Mouse (Mus musculus): ENCODE results near the gene Palm2. TPM values are rescaled to one million over a fixed set of nuclear protein-coding genes. Genes with fewer than 3 reads are reported as not detected.

The Palm2 gene
- polyA plus RNA-seq, 1 experiment from 2014 or later: 5.8 TPM

- no peaks in the 10 kb centered on the region for H3K27me3 ChIP-seq
- H3K4me1 ChIP-seq: no peaks in the 10 kb centered on the region
- H3K4me3 ChIP-seq: no peak overlapping the region
- no peak for ATAC-seq (replicated peaks)
- H3K36me3 ChIP-seq: no peaks in the 10 kb centered on the region
- H3K9me3 ChIP-seq: no peaks in the 10 kb centered on the region
- H3K9ac ChIP-seq (replicated peaks): no peak overlapping the region
- H3K4me2 ChIP-seq (replicated peaks): no peak overlapping the region
- WGBS: 91% methylated on average over 2 of the region's 2 CpGs
- no peak overlapping the region for H3K27ac ChIP-seq (replicated peaks)
Measured at GRCm38 (mm10) chr4:57682341-57682740, 248.3 kb downstream of the Palm2 start.

DNA sequence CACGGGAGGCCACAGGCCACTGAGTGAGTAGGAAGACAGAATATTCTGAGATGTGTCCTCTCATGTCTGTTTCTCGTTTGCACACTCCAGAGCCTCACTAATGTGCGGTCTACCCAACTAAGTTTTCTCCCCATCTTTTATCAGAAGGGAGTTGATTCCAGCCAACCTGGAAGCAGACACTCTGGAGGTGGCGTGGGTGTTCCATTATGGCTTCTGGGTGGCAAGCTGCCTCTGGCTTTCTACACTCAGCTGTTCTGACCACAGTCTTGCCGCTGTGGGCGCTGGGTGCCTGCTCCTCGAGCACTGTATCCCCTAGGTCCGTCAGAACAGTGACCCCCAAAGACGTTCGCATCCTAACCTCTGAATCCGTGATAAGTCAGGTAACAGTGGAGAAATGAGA is 248.9 kb downstream of the Palm2 start:
- Histone ChIP-seq H3K9ac (replicated peaks) (no peak overlapping the region), H3K36me3 (no peaks in the 10 kb centered on the region), H3K4me3 (no peak overlapping the region), H3K27ac (replicated peaks) (no peak overlapping the region), H3K9me3 (no peaks in the 10 kb centered on the region), H3K27me3 (no peaks in the 10 kb centered on the region), H3K4me2 (replicated peaks) (no peak overlapping the region), H3K4me1 (no peaks in the 10 kb centered on the region)
- WGBS: 92% methylated on average over 11 of the region's 11 CpGs
- ATAC-seq (replicated peaks): no peak

- no peak for ATAC-seq (replicated peaks)
- no peaks in the 10 kb centered on the region for H3K4me1 ChIP-seq
- 88% methylated on average over 12 of the region's 12 CpGs for WGBS
- no peak overlapping the region for H3K27ac ChIP-seq (replicated peaks)
- no peak overlapping the region for H3K4me2 ChIP-seq (replicated peaks)
- no peak overlapping the region for H3K4me3 ChIP-seq
- no peaks in the 10 kb centered on the region for H3K9me3 ChIP-seq
- no peaks in the 10 kb centered on the region for H3K36me3 ChIP-seq
- no peaks in the 10 kb centered on the region for H3K27me3 ChIP-seq
- H3K9ac ChIP-seq (replicated peaks): no peak overlapping the region
Measured at GRCm38 (mm10) chr4:57684676-57685215, 250.7 kb downstream of the Palm2 start.

DNA sequence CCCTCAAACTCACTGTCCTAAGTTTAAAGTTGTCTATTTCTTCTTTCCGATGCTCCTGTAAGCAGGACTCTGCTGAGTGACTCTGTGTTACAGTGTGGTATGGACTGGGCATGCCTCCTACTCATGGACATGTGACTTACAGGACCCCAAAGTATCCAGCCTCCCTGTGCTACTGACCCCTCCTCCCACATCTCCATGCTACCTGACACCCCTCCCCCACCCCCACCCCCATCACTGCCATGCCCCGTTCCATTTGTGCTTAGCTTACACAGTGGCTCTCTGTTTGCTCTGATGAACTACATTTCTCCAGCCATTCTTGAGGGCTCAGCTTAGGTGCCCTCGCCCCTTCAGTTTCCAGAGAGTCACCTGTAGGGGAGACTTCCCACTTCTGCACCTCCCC is 252.7 kb downstream of the Palm2 start:
- WGBS: 73% methylated on average over 3 of the region's 3 CpGs
- no peaks in the 10 kb centered on the region for H3K27me3 ChIP-seq

GRCm38 (mm10) chr4:57687583-57687982 is 253.5 kb downstream of the Palm2 start:
- ATAC-seq (replicated peaks): no peak
- Histone ChIP-seq H3K4me1 (no peaks in the 10 kb centered on the region), H3K27me3 (no peaks in the 10 kb centered on the region), H3K36me3 (no peaks in the 10 kb centered on the region), H3K4me2 (replicated peaks) (no peak overlapping the region), H3K9ac (replicated peaks) (no peak overlapping the region), H3K4me3 (no peak overlapping the region), H3K27ac (replicated peaks) (no peak overlapping the region), H3K9me3 (no peaks in the 10 kb centered on the region)
- WGBS: 85% methylated on average over 3 of the region's 3 CpGs

More for the DNA sequence above, 252.7 kb downstream of the Palm2 start:
- no peak for ATAC-seq (replicated peaks)
- Histone ChIP-seq H3K9me3 (no peaks in the 10 kb centered on the region), H3K4me1 (no peaks in the 10 kb centered on the region), H3K36me3 (no peaks in the 10 kb centered on the region), H3K27ac (replicated peaks) (no peak overlapping the region), H3K9ac (replicated peaks) (no peak overlapping the region), H3K4me3 (no peak overlapping the region), H3K4me2 (replicated peaks) (no peak overlapping the region)

- H3K4me2 ChIP-seq (replicated peaks): no peak overlapping the region
- H3K9ac ChIP-seq (replicated peaks): no peak overlapping the region
- no peak overlapping the region for H3K27ac ChIP-seq (replicated peaks)
- WGBS: 69% methylated on average over 9 of the region's 9 CpGs
- no peaks in the 10 kb centered on the region for H3K27me3 ChIP-seq
- no peaks in the 10 kb centered on the region for H3K9me3 ChIP-seq
- no peaks in the 10 kb centered on the region for H3K4me1 ChIP-seq
- H3K4me3 ChIP-seq: no peak overlapping the region
- ATAC-seq (replicated peaks): no peak
- H3K36me3 ChIP-seq: no peaks in the 10 kb centered on the region
Measured at GRCm38 (mm10) chr4:57688131-57688530, 254.1 kb downstream of the Palm2 start.

- Histone ChIP-seq H3K4me2 (replicated peaks) (no peak overlapping the region), H3K9ac (replicated peaks) (no peak overlapping the region), H3K9me3 (no peaks in the 10 kb centered on the region), H3K4me1 (no peaks in the 10 kb centered on the region), H3K27ac (replicated peaks) (no peak overlapping the region), H3K4me3 (no peak overlapping the region), H3K36me3 (no peaks in the 10 kb centered on the region), H3K27me3 (no peaks in the 10 kb centered on the region)
- 85% methylated on average over 6 of the region's 6 CpGs for WGBS
- ATAC-seq (replicated peaks): no peak
Measured at GRCm38 (mm10) chr4:57690001-57690400, 256.0 kb downstream of the Palm2 start.

- ATAC-seq (replicated peaks): no peak
- Histone ChIP-seq H3K36me3 (no peaks in the 10 kb centered on the region), H3K27me3 (no peaks in the 10 kb centered on the region), H3K9me3 (no peaks in the 10 kb centered on the region), H3K4me3 (no peak overlapping the region), H3K9ac (replicated peaks) (no peak overlapping the region), H3K27ac (replicated peaks) (no peak overlapping the region), H3K4me1 (no peaks in the 10 kb centered on the region), H3K4me2 (replicated peaks) (no peak overlapping the region)
- 58% methylated on average over 1 of the region's 1 CpGs for WGBS
Measured at GRCm38 (mm10) chr4:57690805-57691204, 256.8 kb downstream of the Palm2 start.

DNA sequence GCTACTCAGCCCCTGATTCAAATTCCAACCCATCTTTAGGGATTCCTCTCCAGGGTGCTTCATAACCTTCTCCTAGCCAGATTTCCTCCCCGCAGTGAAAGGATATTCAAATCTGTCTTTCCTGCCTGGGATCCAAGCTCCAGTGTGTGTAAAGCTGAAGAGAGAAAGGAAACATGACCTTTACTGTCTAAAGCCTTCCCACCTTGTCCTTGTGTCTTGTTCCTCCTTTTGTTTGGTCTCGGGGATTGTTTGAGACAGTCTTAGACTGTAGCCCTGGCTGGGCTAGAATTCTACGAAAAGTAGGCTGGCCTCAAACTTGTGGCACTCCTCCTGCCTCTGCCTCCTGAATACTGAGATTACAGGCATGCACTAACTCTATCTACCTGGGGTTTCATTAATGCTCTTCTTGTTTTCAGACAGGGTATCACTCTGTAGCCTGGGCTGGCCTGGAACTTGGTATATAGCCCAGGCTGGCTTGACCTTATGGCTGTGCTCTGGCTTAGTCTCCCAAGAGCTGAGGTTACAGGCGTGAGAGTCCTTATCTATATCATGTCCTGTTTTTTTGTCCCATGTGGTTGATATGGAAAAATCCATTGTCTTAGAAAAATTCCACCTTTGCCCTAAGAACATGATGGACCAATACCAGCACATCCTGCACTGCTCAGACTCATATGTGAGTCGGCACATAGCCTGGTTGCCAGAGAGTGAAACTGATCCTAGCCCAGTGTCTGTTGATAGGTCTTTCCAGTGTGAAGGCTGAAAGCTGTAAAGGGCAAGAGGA is 260.5 kb downstream of the Palm2 start:
- no peaks in the 10 kb centered on the region for H3K9me3 ChIP-seq
- no peak overlapping the region for H3K9ac ChIP-seq (replicated peaks)
- H3K27ac ChIP-seq (replicated peaks): no peak overlapping the region
- ATAC-seq (replicated peaks): no peak
- no peak overlapping the region for H3K4me2 ChIP-seq (replicated peaks)
- no peak overlapping the region for H3K4me3 ChIP-seq
- WGBS: 87% methylated on average over 5 of the region's 5 CpGs
- H3K4me1 ChIP-seq: no peaks in the 10 kb centered on the region
- no peaks in the 10 kb centered on the region for H3K27me3 ChIP-seq
- no peaks in the 10 kb centered on the region for H3K36me3 ChIP-seq

- H3K4me2 ChIP-seq (replicated peaks): no peak overlapping the region
- no peaks in the 10 kb centered on the region for H3K4me1 ChIP-seq
- no peak for ATAC-seq (replicated peaks)
- no peak overlapping the region for H3K9ac ChIP-seq (replicated peaks)
- WGBS: 95% methylated on average over 11 of the region's 11 CpGs
- H3K4me3 ChIP-seq: no peak overlapping the region
- no peaks in the 10 kb centered on the region for H3K36me3 ChIP-seq
- H3K9me3 ChIP-seq: no peaks in the 10 kb centered on the region
- no peak overlapping the region for H3K27ac ChIP-seq (replicated peaks)
- H3K27me3 ChIP-seq: no peaks in the 10 kb centered on the region
Measured at GRCm38 (mm10) chr4:57696955-57697354, 262.9 kb downstream of the Palm2 start.

- Histone ChIP-seq H3K27me3 (no peaks in the 10 kb centered on the region), H3K9me3 (no peaks in the 10 kb centered on the region), H3K4me3 (no peak overlapping the region), H3K36me3 (no peaks in the 10 kb centered on the region), H3K9ac (replicated peaks) (no peak overlapping the region), H3K4me2 (replicated peaks) (no peak overlapping the region), H3K27ac (replicated peaks) (no peak overlapping the region), H3K4me1 (no peaks in the 10 kb centered on the region)
- no peak for ATAC-seq (replicated peaks)
- 87% methylated on average over 12 of the region's 12 CpGs for WGBS
Measured at GRCm38 (mm10) chr4:57697918-57698611, 264.0 kb downstream of the Palm2 start.

GRCm38 (mm10) chr4:57701576-57701975 is 267.5 kb downstream of the Palm2 start:
- Histone ChIP-seq H3K27ac (replicated peaks) (no peak overlapping the region), H3K4me2 (replicated peaks) (no peak overlapping the region), H3K9ac (replicated peaks) (no peak overlapping the region), H3K9me3 (no peaks in the 10 kb centered on the region), H3K4me1 (no peaks in the 10 kb centered on the region), H3K27me3 (no peaks in the 10 kb centered on the region), H3K36me3 (no peaks in the 10 kb centered on the region), H3K4me3 (no peak overlapping the region)
- 84% methylated on average over 5 of the region's 5 CpGs for WGBS
- no peak for ATAC-seq (replicated peaks)
